Mouse (Mus musculus): Measurements from ENCODE around the gene Cpz.

DNA sequence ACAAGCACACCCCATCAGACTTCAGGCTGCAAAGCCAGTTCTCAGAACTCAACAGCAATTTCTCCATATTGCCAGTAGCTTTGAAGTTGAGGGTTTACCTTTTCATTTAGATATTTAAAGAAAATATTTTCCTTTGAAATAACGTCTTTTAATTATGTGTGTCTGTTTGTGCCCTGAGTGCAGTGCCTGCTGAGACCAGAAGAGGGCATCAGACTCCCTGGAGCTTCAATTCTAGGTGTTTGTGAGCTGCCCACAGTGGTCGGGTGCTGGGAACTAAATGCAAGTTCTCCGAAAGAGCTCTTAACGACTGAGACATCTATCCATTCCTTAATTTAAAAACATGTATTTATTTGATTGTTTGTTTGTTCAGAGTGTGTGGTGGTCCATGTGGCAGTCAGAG is 65.7 kb downstream of the Cpz start:
- TF ChIP-seq CTCF (IDR thresholded peaks at IDR 0.05; ENCODE audit: low read depth, low read length): no peak
- no peak for TF ChIP-seq POLR2A (IDR thresholded peaks at IDR 0.05; ENCODE audit: borderline replicate concordance, low read depth, low read length)

All from bone marrow macrophage, adult 2 months (primary cell).